Mouse (Mus musculus): Measurements from ENCODE around the gene Clasp1.

DNA sequence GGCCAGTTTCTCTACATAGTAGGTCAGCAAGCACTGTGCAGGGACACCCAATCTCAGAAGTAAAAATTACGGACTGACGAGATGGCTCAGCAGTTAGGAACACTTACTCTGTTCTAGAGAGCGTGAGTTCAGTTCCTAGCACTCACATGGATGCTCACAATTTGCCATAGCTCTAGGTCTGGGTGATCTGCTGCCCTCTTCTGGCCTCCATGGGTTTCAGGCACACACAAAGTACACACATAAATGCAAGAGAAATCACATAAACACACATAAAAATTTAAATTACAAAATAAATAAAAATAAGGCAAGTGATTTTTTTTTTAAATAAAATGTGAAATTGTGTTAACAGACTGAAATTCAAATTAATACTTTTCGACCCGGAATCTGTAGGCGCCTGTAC is 77.2 kb downstream of the Clasp1 start:
- TF ChIP-seq CTCF (IDR thresholded peaks at IDR 0.05; ENCODE audit: extremely low read depth, insufficient read depth, low read length) (no peak), POLR2A (IDR thresholded peaks at IDR 0.05; ENCODE audit: extremely low read depth, insufficient read depth, low read length) (no peak)

Data from cortical plate, adult 2 months (tissue).